Mouse (Mus musculus): ENCODE data around the gene Zfp36. TPM values are rescaled to one million over a fixed set of nuclear protein-coding genes. Genes with fewer than 3 reads are reported as not detected.

Gene Zfp36
- 1,000 to 10,000 TPM; 3,101 to 3,326 TPM for total RNA-seq (2023)

GRCm38 (mm10) chr7:28380237-28381016, at the start of gene Zfp36:
Gene Zfp36, minus strand, starts transcription at chr7:28380253.

GRCm38 (mm10) chr7:28392429-28393271, 12.6 kb upstream of the Zfp36 start, which contains the start of the genes Med29 and Paf1:
Gene Med29, minus strand, starts transcription at chr7:28392708.
Gene Paf1, plus strand, starts transcription at chr7:28392951.

GRCm38 (mm10) chr7:28372251-28373108, 7.6 kb downstream of the Zfp36 start, which contains the start of gene Plekhg2:
Gene Plekhg2, minus strand, starts transcription at chr7:28372599.

GRCm38 (mm10) chr7:28350155-28350883, 29.7 kb downstream of the Zfp36 start, which contains the start of gene Rps16:
Gene Rps16, plus strand, starts transcription at chr7:28350652.

GRCm38 (mm10) chr7:28338108-28338998, 41.7 kb downstream of the Zfp36 start, which contains the start of gene Supt5:
Gene Supt5, minus strand, starts transcription at chr7:28338746.

Other genes with a start within 250 kb of the Zfp36 start
- gene Fbl, start 210.5 kb downstream of the Zfp36 start, total RNA-seq (2023), result 100 to 1,000 TPM; 127 to 139 TPM
- 10 to 100 TPM; 14.8 to 15.4 TPM for gene Dyrk1b, start 200.8 kb downstream of the Zfp36 start, total RNA-seq (2023)
- 1 to 10 TPM; 1.6 to 2.3 TPM for gene Eid2, start 112.4 kb downstream of the Zfp36 start, total RNA-seq (2023)
- gene Eid2b, start 102.5 kb downstream of the Zfp36 start, total RNA-seq (2023), result 1 to 10 TPM; 6.0 to 7.1 TPM
- gene Selenov, start 89.1 kb downstream of the Zfp36 start, total RNA-seq (2023), result not detected
- gene Dll3, start 78.0 kb downstream of the Zfp36 start, total RNA-seq (2023), result not detected
- 10 to 100 TPM; 28.9 to 29.0 TPM for gene Timm50, start 68.2 kb downstream of the Zfp36 start, total RNA-seq (2023)
- 100 to 1,000 TPM; 118 to 123 TPM for gene Supt5, start 41.5 kb downstream of the Zfp36 start, total RNA-seq (2023)
- gene Rps16, start 29.6 kb downstream of the Zfp36 start, total RNA-seq (2023), result 1,000 to 10,000 TPM; 1,784 to 1,904 TPM
- 10 to 100 TPM; 38.7 to 42.8 TPM for gene Plekhg2, start 7.7 kb downstream of the Zfp36 start, total RNA-seq (2023)
- gene Med29, start 12.5 kb upstream of the Zfp36 start, total RNA-seq (2023), result 10 to 100 TPM; 15.0 to 18.4 TPM
- gene Paf1, start 12.7 kb upstream of the Zfp36 start, total RNA-seq (2023), result 100 to 1,000 TPM; 153 to 188 TPM
- gene Gmfg, start 57.2 kb upstream of the Zfp36 start, total RNA-seq (2023), result 100 to 1,000 TPM; 265 to 280 TPM
- gene Lrfn1, start 71.7 kb upstream of the Zfp36 start, total RNA-seq (2023), result 10 to 100 TPM; 10.6 to 17.6 TPM
- gene Ifnl2, start 130.2 kb upstream of the Zfp36 start, total RNA-seq (2023), result not detected
- not detected for gene Ifnl3, start 142.6 kb upstream of the Zfp36 start, total RNA-seq (2023)
- gene Sycn, start 160.6 kb upstream of the Zfp36 start, total RNA-seq (2023), result not detected
- gene Nccrp1, start 167.0 kb upstream of the Zfp36 start, total RNA-seq (2023), result 1 to 10 TPM; 1.5 to 2.3 TPM
- 10 to 100 TPM; 59.5 to 62.7 TPM for gene Samd4b, start 217.9 kb upstream of the Zfp36 start, total RNA-seq (2023)
- 10 to 100 TPM; 30.1 to 35.2 TPM for gene Pak4, start 217.9 kb upstream of the Zfp36 start, total RNA-seq (2023)